Mouse (Mus musculus) ovary, postnatal 36 days (tissue): ENCODE data around the gene Gm49355.
A peak's percentile ranks its signal among the peaks of the same experiment; 100 is the strongest.

ENCODE experiments used
- DNase-seq: peaks from one replicate; pipeline ENCODE4 v3.0.0; 2022; ENCODE audit warnings: low spot score, mixed read lengths

Gene Gm49355

DNA sequence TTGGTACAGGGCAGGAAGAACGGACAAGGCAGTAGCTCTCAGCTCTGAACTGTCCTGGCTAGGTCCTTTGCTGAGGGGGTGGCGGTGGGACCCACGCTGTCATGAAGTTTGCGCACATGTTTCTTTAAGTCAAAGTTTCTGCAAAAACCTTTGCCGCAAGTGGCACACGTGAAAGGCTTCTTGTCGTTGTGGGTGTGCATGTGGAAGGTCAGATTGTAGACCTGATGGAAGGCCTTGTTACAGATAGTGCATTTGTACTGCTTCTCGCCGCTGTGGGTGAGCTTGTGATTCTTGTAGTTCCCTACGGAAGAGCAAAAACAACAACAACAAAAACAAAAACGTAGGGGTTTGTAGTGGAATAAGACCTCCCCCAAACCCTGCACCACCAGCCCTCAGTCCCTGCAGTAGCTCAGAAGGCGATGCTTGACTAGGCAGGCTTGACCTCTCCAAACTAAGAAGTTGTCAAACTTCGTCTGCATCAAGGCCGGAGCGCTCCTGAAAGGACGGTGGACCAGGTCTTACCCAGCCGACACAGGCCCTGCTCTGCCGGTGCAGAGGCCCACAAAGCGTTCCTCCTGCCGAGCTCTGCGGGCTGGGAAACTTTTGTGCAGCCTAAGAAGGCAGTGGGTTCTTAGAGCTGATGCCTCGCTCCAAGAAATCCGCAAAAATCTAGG is 58.8 kb downstream of the Gm49355 start:
- no peak for DNase-seq

DNA sequence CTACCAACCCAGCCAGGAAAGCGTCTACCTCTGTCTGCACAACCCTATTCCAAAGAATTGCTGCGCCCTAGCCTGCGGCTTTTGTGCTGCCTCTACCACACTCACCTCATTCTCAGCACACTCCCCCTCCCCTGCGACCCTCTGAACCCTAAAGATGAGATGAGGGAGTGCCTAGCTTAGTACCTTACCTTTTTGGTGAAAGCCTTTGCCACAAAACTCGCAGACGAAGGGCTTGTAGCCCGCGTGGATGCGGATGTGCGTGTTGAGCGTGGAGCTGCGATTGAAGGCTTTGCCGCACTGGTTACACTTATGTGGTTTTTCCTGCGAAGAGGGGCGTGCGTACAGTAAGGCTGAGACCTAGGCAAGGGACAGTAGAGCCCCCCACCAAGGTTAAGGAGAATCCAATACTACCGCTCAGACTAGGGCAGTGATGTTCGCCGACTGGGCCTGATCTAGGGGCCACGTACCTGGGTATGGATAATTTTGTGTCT is 59.7 kb downstream of the Gm49355 start:
- DNase-seq: no peak

DNA sequence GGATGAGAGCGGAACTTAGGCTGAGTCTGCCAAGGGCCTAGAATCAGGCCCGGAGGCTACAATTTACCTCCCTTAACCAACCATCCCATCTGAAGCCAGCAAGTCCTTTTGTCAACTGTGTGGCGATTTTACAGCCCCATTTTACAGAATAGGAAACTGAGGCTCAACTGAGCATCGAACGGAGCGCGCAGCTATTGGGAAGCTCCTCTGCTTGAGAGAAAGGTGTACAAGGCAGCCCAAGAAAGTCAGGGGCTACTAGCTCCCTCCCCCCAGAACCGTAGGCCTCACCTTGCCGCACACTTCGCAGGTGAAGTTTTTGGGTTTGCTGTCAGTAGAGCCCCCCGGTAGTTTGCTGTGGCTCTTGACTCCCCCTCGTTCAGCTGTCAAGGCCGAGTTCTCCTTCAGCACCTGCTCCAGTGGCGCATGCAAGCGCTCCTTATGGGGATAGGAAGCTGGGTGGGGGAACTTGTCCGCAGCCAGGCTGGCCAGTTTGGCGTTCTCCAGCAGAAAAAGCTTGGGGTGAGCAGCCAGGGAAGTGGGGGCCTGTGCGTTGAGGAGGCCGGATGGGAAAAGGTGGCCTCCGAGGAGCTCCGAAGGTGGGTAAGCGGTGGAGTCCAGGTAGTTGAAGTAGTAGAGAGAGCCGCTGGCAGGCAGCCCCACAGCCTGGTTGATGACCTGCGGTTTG is 60.4 kb downstream of the Gm49355 start:
- DNase-seq: no peak

DNA sequence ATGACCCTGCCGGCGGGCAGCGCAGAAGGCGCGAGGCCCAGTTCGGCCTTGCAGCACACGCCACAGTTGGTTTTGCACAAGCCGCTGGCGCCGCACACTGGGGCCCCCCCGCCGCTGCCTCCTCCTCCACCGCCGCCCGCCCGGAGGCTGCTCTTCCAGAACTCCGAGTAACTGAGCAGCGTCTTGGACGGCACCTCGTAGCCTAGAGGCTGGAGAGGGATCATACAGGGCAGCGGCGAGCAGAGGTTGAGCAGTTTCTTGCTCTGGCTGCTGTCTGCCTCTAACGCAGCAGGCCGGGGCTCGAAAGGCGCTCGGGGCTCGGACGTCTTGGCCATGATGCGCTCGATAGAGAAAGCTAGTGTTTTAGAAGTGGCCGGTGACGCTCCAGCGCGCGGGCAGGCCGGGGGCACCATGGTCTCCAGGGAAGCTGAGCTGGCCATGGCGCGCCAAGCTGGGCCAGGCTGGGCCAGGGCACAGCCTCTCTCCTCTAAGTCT is 61.0 kb downstream of the Gm49355 start:
- peak; percentile 23 for DNase-seq

DNA sequence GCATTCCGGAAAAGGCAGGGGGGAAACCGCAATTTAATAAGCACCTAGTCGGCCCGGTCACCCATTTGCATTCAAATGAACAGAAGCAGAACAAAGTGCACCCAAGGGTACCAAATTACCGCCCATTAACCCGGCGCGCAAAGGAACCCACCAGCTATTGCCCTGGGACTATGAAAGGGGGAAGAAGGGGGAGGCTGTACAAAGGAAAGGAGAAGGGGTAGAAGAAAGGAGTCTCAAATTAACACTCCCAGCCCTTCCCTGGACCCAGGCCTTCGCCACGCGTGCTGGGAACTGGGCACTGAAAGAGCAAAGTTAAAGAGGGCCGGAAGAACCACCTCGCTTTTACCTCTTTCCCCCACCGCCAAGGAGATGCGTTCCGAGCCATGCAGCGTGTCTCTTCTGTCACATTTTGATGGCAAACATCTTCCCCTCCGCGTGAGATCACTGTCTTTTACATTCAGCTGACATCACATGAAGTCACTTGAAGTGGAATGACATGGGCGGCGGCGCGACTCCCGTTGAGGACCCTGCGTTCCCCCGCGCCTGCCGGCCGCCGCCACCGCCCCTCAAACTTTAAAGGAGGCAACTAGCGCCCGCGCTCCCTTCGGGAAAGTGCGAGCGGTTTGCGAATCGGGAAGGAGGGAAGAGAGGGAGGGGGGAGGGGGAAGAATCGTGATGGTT is 61.6 kb downstream of the Gm49355 start:
- no peak for DNase-seq

DNA sequence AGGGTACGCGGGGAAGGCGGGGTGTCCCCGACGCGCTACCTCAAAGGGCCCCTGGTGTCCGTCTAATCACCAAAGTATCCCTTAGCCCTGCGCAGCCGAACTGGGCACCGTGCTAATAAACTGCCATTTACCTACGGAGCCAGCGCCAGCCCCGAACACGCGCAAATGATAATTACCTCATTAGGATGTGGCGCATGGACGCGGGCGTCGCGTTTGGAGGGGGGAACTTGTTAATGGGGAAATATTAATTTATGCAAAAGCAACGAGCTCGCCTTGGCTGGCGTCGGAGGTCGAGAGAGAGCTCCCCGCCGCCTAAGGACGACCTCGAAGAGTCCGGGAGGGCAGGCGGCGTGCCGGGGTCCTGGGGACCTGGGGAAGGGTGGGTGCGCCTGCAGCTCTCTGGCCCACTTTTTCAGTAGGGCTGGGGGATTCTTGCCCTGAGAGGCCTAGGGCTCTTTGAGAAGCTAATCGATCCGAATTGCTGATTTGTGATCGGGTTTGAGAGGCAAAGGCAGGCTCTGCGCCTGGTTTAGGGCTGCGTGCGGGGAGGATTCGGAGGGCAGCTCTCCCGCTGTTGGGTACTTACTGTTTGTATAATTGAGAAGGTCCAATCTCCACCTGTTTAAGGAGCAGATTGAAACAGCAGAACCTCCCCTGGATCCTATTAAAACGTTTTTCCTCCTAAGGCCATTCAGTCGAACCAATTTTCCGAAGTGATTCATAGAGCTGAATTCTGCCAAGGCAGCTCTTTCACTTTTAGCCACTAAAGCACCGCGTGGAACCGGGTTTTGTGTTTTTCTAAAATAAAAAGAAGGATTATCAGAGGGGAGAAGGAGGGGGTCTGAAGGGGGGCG is 62.5 kb downstream of the Gm49355 start:
- DNase-seq: no peak

DNA sequence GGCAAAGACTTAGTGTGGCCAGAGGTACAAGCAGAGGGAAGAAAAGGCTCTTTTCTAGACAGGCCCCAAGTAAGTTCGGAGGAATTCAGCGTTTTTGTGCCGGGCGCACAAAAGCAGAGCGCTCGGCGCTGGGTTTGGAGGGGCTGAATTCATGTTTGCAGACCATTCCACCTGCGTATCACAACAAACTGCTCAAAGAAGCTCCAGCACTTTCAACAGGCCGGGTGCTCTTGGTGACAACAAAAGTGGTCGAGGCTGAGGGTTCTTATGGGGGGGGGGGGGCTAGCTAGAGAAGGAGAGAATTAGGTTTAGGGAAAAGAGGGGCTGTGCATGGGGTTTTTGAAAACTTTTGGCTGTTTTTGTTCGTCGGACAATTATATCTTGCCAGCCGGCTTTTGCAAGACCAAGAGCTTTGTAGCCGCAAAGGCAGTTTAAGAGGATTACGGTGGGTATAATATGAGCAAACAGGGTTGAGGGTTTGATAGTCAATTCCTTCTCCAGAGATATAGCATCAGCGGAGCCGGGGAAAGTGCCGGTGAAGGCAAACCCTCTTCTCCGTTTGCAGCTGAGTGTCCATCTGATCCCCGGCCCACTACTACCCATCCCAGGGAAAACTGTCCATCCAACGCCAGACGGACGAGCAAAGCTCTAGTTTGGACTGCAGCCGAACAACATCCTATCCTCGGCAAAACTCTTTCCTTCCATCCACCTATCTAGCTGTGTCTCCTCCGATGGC is 63.3 kb downstream of the Gm49355 start:
- no peak for DNase-seq

DNA sequence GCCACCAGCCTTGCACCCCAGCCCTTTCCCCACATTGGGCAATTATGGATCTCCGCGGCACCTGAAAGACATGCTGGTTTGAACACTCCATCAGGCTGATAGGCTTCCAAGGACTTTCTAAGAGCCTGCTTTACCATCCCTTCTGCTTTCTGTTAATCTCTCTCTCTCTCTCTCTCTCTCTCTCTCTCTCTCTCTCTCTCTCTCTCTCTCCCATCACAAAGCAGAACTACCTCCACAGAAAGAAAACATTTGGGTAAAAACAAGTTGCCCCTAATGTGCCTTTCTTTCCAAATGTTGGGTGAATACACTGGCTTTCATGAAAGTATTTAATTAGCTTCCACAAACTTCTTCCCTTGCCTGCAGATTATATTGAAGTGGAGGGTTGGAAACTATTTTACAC is 64.3 kb downstream of the Gm49355 start, which contains the start of gene Fezf2:
Gene Fezf2, minus strand, starts transcription at position 101 of the 400 bp plus-strand sequence.
- no peak for DNase-seq

DNA sequence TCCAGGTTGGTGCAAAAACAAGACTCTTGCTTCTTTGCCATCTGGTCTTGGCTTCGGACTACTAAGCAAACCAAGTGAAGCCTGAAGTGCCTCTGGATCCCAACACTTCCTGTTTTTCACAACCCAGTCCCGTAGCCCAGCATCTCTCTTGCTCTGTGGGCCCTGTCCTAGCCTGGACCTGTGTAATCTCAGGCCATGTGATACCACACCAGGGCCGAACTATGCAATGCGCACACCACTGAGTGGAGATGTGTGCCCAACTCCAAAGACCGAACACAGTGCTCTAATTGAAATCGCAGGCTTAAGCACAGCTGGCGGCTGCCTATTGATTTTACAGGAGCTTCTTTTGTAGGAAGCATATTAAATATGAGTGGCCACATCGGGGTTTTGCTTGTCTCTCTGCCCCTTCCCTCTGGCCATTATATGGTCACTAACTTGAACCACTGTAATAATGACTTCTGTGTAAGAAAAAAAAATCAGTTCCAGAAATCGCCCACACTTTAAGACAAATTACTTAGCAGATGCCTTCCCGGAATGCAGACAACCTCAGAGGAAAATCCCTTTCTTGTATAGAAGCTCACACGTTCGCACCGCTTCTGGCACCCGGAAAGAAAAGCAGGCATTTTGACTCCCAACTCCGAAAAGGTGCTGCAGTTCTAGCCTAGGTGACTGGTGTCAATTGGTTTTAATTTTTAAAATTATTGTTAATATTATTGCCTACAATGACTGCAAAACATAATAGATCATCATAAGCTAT is 65.7 kb downstream of the Gm49355 start:
- DNase-seq: no peak

DNA sequence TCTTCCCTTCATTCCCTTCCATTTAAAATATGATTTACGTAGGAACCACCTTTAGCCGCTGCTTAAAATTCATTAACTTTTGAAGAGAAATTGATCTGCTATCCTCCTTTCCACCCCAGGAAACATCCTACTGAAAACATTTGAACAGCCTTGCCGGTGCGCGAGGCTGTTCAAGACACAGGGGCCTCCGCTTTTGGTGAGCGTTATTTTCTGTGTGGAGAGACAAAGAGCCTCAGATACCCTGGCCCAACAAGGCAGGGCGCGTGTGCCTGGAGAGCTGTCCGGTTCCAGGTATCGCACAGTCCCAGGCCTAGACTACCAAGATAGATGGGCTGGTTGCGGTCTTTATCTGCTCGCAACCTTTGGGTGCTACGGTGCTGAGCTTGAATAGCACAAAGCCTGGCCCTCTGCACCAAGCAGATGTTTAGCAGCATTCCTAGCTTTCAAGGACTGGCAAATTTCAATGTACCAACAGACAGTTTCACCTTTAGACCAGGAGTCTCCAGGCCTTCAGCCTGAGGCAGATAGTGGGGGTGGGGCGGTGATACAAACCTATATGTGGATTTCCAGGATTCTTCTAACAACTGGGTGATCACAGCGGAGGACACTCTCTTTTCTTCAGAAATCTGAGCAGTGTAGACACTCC is 66.6 kb downstream of the Gm49355 start:
- no peak for DNase-seq
